Mouse (Mus musculus) hindbrain, embryonic 11.5 days (tissue): ENCODE data around the gene Mob2. TPM values are rescaled to one million over a fixed set of nuclear protein-coding genes. Genes with fewer than 3 reads are reported as not detected.
A peak's percentile ranks its signal among the peaks of the same experiment; 100 is the strongest.

ENCODE experiments used
- ATAC-seq: fragments of 200-750 bp; cut with Nextera tagmentation; 2 replicates; pipeline ENCODE4 v1.8.0; 2017; ENCODE audit warnings: mild to moderate bottlenecking, moderate TSS enrichment, moderate library complexity; ENCODE audit not compliant: low FRiP score
- DNase-seq: peaks from one replicate; pipeline ENCODE4 v3.0.0-alpha.2; 2015; ENCODE audit warnings: low spot score
- H3K27ac ChIP-seq: fragments of 300-500 bp; sonication (generic); 2 replicates; pipeline ENCODE4 v1.5.1; 2014; ENCODE audit warnings: mild to moderate bottlenecking, low read depth, low read length
- H3K27me3 ChIP-seq: fragments of 300-500 bp; sonication (generic); 2 replicates; pipeline ENCODE4 v1.6.1; 2014; ENCODE audit warnings: mild to moderate bottlenecking, low read length, moderate library complexity, mixed read lengths; ENCODE audit not compliant: control insufficient read depth, insufficient read depth
- H3K36me3 ChIP-seq: fragments of 300-500 bp; sonication (generic); 2 replicates; pipeline ENCODE4 v1.6.1; 2014; ENCODE audit warnings: mild to moderate bottlenecking, low read length, moderate library complexity, mixed read lengths; ENCODE audit not compliant: control insufficient read depth, insufficient read depth
- H3K4me1 ChIP-seq: fragments of 300-500 bp; sonication (generic); replicated peaks from 2 replicates; pipeline ENCODE4 v1.6.1; 2014; ENCODE audit warnings: low read length, mixed read lengths; ENCODE audit not compliant: control insufficient read depth, insufficient read depth
- H3K4me2 ChIP-seq: fragments of 300-500 bp; sonication (generic); replicated peaks from 2 replicates; pipeline ENCODE4 v1.6.1; 2014; ENCODE audit warnings: mild to moderate bottlenecking, low read depth, low read length
- H3K4me3 ChIP-seq: fragments of 300-500 bp; sonication (generic); 2 replicates; pipeline ENCODE4 v1.5.1; 2014; ENCODE audit warnings: low read depth, low read length
- H3K9ac ChIP-seq: fragments of 300-500 bp; sonication (generic); 2 replicates; pipeline ENCODE4 v1.6.1; 2014; ENCODE audit warnings: low read depth, low read length
- H3K9me3 ChIP-seq: fragments of 300-500 bp; sonication (generic); 2 replicates; pipeline ENCODE4 v1.6.1; 2016; ENCODE audit warnings: low read length; ENCODE audit not compliant: control insufficient read depth
- WGBS: fragments of 180-500 bp; shearing (Covaris S2); extraction: QIAGEN DNeasy Blood & Tissue Kit; methylation state at CpG from one replicate; pipeline ENCODE4 v1.1.7; 2014; 5-methylcytosine and 5-hydroxymethylcytosine counted together
- polyA plus RNA-seq: library from polyadenylated mRNA; unstranded; fragments of >200 nt; fragmentation: Nextera tagmentation; extraction: Ambion mirVana; gene quantifications from 2 replicates; pipeline ENCODE4 v1.2.1, GENCODE M21; 2014

The Mob2 gene
- polyA plus RNA-seq, 1 experiment from 2014 or later, result 53.3 TPM

DNA sequence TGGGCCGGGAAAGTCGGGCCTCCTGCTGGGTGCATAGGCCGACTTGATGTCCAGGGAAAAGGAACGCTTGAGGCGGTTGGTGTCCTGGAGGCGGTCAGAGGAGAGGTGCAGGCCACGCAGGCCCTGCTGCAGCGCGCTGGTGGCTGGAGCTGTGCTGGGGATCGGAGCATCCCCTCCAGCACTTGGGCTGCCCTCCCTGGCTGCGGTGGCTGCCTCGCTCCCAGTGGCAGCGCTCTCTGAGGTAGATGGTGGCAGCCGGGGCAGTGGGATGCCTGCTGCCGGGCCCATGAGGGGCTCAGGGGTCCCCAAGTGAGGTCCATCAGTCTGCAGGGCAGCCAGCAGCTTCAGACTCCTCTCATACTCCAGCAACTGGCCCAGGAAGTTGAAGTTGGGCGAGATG lies 21.7 kb upstream of the Mob2 start:
- no peak overlapping the region for H3K9ac ChIP-seq
- WGBS, result 41% methylated on average over 10 of the region's 16 CpGs
- ATAC-seq (no peak), DNase-seq (no peak)
- H3K4me1 ChIP-seq, result peaks cover 5% of the 10 kb centered on the region
- H3K4me2 ChIP-seq, result peak overlapping the region; percentile 33; the same call in 1 of the 2 replicates
- H3K4me3 ChIP-seq, result no peak overlapping the region
- H3K27ac ChIP-seq, result no peak overlapping the region
- peaks cover 31% of the 10 kb centered on the region for H3K27me3 ChIP-seq
- no peaks in the 10 kb centered on the region for H3K9me3 ChIP-seq
- H3K36me3 ChIP-seq, result no peaks in the 10 kb centered on the region

DNA sequence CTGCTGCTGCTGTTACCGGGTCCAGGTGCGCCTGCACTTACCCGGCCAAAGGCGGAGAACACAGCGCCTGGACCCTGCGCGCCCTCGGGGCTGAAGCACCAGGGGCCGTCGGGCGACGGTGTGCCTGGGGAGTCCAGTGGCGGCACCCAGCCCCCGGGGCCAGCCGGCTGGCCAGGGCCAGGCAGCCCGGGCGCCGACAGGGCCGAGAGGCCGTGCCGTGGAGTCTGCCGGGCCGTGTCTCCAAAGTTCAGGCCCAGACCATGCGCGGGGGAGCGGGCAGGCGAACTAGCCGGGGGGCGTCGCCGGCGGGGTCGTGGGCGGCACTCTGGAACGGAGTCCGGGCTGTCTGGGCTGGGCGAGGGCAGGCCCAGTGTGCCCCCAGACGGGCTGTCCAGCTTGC lies 21.3 kb upstream of the Mob2 start:
- Histone ChIP-seq H3K27me3 (peaks cover 31% of the 10 kb centered on the region), H3K36me3 (no peaks in the 10 kb centered on the region), H3K9ac (0 out of 2 replicates have a peak overlapping the region, but pooled peaks have one; percentile 19), H3K9me3 (no peaks in the 10 kb centered on the region), H3K4me2 (peak overlapping the region; percentile 33), H3K4me1 (peaks cover 5% of the 10 kb centered on the region), H3K4me3 (peak overlapping the region; percentile 14; the same call in 1 of the 2 replicates), H3K27ac (no peak overlapping the region)
- no peak for DNase-seq
- no peak for ATAC-seq
- WGBS, result 5% methylated on average over 20 of the region's 38 CpGs

GRCm38 (mm10) chr7:142081736-142082135 lies 20.9 kb upstream of the Mob2 start:
- DNase-seq, result no peak
- Histone ChIP-seq H3K9me3 (no peaks in the 10 kb centered on the region), H3K9ac (no peak overlapping the region), H3K27me3 (peaks cover 31% of the 10 kb centered on the region), H3K36me3 (no peaks in the 10 kb centered on the region), H3K4me1 (peaks cover 5% of the 10 kb centered on the region), H3K27ac (no peak overlapping the region), H3K4me3 (no peak overlapping the region), H3K4me2 (peak overlapping the region; percentile 33)
- no peak for ATAC-seq
- WGBS, result 34% methylated on average over 14 of the region's 17 CpGs

DNA sequence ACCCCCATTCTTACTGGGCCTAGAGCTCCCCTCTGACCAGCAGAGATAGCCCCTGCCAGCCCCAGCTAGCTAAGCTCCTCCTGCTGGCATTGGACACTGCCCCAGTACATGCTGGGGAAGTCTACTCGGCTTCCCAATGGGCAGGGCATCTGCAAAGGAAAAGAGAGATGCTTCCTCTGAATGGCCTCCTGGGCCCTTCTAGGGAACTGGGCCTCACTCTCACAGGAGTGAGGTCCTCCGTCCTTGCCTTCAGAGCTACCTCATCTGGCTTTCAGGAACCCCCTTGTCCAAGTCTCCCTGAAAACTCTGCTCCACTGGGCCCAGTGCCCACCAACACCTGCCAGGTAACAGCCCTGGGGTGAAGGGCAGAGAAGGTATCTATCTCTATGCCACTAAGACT lies 20.0 kb upstream of the Mob2 start:
- Histone ChIP-seq H3K4me1 (peaks cover 5% of the 10 kb centered on the region), H3K4me2 (no peak overlapping the region), H3K27me3 (peaks cover 31% of the 10 kb centered on the region), H3K4me3 (no peak overlapping the region), H3K9me3 (no peaks in the 10 kb centered on the region), H3K36me3 (no peaks in the 10 kb centered on the region), H3K27ac (no peak overlapping the region), H3K9ac (no peak overlapping the region)
- 52% methylated on average over 2 of the region's 2 CpGs for WGBS
- ATAC-seq (no peak), DNase-seq (no peak)

- Histone ChIP-seq H3K9ac (no peak overlapping the region), H3K27me3 (peaks cover 27% of the 10 kb centered on the region), H3K9me3 (no peaks in the 10 kb centered on the region), H3K4me1 (peaks cover 5% of the 10 kb centered on the region), H3K4me2 (no peak overlapping the region), H3K27ac (no peak overlapping the region), H3K4me3 (no peak overlapping the region), H3K36me3 (no peaks in the 10 kb centered on the region)
- DNase-seq, result no peak
- WGBS, result 42% methylated on average over 5 of the region's 5 CpGs
- ATAC-seq, result no peak; the same call in 1 of the 2 replicates
These were observed 18.5 kb upstream of the Mob2 start for GRCm38 (mm10) chr7:142079365-142079764.

GRCm38 (mm10) chr7:142077138-142077537 lies 16.3 kb upstream of the Mob2 start:
- Histone ChIP-seq H3K9me3 (no peaks in the 10 kb centered on the region), H3K27ac (no peak overlapping the region), H3K4me1 (peaks cover 2% of the 10 kb centered on the region), H3K4me2 (no peak overlapping the region), H3K4me3 (no peak overlapping the region), H3K36me3 (no peaks in the 10 kb centered on the region), H3K27me3 (peaks cover 6% of the 10 kb centered on the region), H3K9ac (no peak overlapping the region)
- 87% methylated on average over 3 of the region's 3 CpGs for WGBS
- DNase-seq (no peak), ATAC-seq (no peak)

GRCm38 (mm10) chr7:142074146-142074886 lies 13.5 kb upstream of the Mob2 start:
- DNase-seq (no peak), ATAC-seq (no peak)
- Histone ChIP-seq H3K4me1 (no peaks in the 10 kb centered on the region), H3K4me2 (no peak overlapping the region), H3K9ac (no peak overlapping the region), H3K27ac (no peak overlapping the region), H3K27me3 (no peaks in the 10 kb centered on the region), H3K36me3 (no peaks in the 10 kb centered on the region), H3K4me3 (no peak overlapping the region), H3K9me3 (no peaks in the 10 kb centered on the region)
- WGBS, result 74% methylated on average over 8 of the region's 8 CpGs

- no peaks in the 10 kb centered on the region for H3K27me3 ChIP-seq
- no peaks in the 10 kb centered on the region for H3K36me3 ChIP-seq
- no peak overlapping the region for H3K9ac ChIP-seq
- H3K9me3 ChIP-seq, result no peaks in the 10 kb centered on the region
- no peak overlapping the region for H3K4me2 ChIP-seq
- no peak overlapping the region for H3K4me3 ChIP-seq
- H3K4me1 ChIP-seq, result no peaks in the 10 kb centered on the region
- DNase-seq (no peak), ATAC-seq (no peak)
- H3K27ac ChIP-seq, result no peak overlapping the region
These were observed 10.9 kb upstream of the Mob2 start for GRCm38 (mm10) chr7:142071717-142072116.

- 9% methylated on average over 10 of the region's 10 CpGs for WGBS
- no peak overlapping the region for H3K27ac ChIP-seq
- H3K4me2 ChIP-seq, result peak overlapping the region; percentile 32
- ATAC-seq, result peak; percentile 33
- H3K27me3 ChIP-seq, result no peaks in the 10 kb centered on the region
- no peaks in the 10 kb centered on the region for H3K9me3 ChIP-seq
- no peaks in the 10 kb centered on the region for H3K36me3 ChIP-seq
- H3K4me3 ChIP-seq, result peak overlapping the region; percentile 9; the same call in 1 of the 2 replicates
- DNase-seq, result no peak
- peak overlapping the region; percentile 5; the same call in 1 of the 2 replicates for H3K9ac ChIP-seq
- H3K4me1 ChIP-seq, result no peaks in the 10 kb centered on the region
These were observed 10.3 kb upstream of the Mob2 start for GRCm38 (mm10) chr7:142071212-142071578.
